Mouse (Mus musculus): ENCODE data around the gene Gm49393. TPM values are rescaled to one million over a fixed set of nuclear protein-coding genes. Genes with fewer than 3 reads are reported as not detected.

Gene Gm49393
- total RNA-seq, 4 experiments from 2014 or later = 0.61 TPM; not detected in 3

- DNase-seq (ENCODE audit: low spot score in 2 of 2) = no peak
Measured at GRCm38 (mm10) chr13:60809690-60810089, 125.7 kb downstream of the Gm49393 start.

Other genes with a start within 250 kb of the Gm49393 start
- not detected for gene BC051665, start 149.2 kb downstream of the Gm49393 start, total RNA-seq (2022)
- not detected for gene Ctsll3, start 132.7 kb downstream of the Gm49393 start, total RNA-seq (2022)
- under 1 TPM in 3 of 4 experiments, not detected in 1; 0.36 to 0.72 (median 0.56) TPM for gene 4930486L24Rik, start 71.1 kb downstream of the Gm49393 start, total RNA-seq (2022)
- gene Gm49392, start 38.7 kb downstream of the Gm49393 start, total RNA-seq (2022) = under 1 TPM in 1 of 4 experiments, not detected in 3; 0.80 TPM
- gene Ctla2b, start 38.1 kb downstream of the Gm49393 start, total RNA-seq (2022) = 1 to 10 TPM; 1.0 to 2.0 (median 1.3) TPM
- gene Tpbpb, start 30.7 kb downstream of the Gm49393 start, total RNA-seq (2022) = not detected
- 1 to 10 TPM in 1 of 4 experiments, under 1 TPM in 3; 0.48 to 2.7 (median 0.55) TPM for gene Gm49391, start 981 bp upstream of the Gm49393 start, total RNA-seq (2022)
- gene Ctla2a, start 1.0 kb upstream of the Gm49393 start, total RNA-seq (2022) = 10 to 100 TPM; 10.6 to 33.5 (median 15.2) TPM
- not detected for gene Tpbpa, start 6.4 kb upstream of the Gm49393 start, total RNA-seq (2022)
- not detected for gene Ctsj, start 70.4 kb upstream of the Gm49393 start, total RNA-seq (2022)
- not detected for gene Ctsq, start 105.0 kb upstream of the Gm49393 start, total RNA-seq (2022)
- gene Ctsr, start 228.7 kb upstream of the Gm49393 start, total RNA-seq (2022) = not detected